Mouse (Mus musculus) brain, embryonic 14.5 days (tissue): ENCODE data around the gene Engase.

Experiments
- CTCF ChIP-seq: fragments of 200-500 bp; IDR thresholded peaks from 2 replicates; pipeline ENCODE4 v1.5.1; 2012; ENCODE audit warnings: inconsistent platforms, mild to moderate bottlenecking, moderate library complexity, borderline replicate concordance; ENCODE audit not compliant: insufficient read depth, insufficient read length; ENCODE audit errors: extremely low read depth
- POLR2A ChIP-seq: fragments of 200-500 bp; IDR thresholded peaks from 2 replicates; pipeline ENCODE4 v1.6.1; 2012; ENCODE audit warnings: mild to moderate bottlenecking, inconsistent platforms, borderline replicate concordance; ENCODE audit not compliant: poor library complexity, insufficient read depth, insufficient read length, severe bottlenecking; ENCODE audit errors: extremely low read depth

- TF ChIP-seq CTCF (no peak), POLR2A (no peak)
Measured at GRCm38 (mm10) chr11:118433398-118433868, 43.2 kb upstream of the Engase start.
